ENCODE assay signal across 22 mouse cellular contexts in genomic region chr16:23264999-23265398, GRCm38 (mm10).
"Had no signal": no experiment of that assay in that cellular context is flagged by ENCODE, and none has a peak within 500 bp of the region (broad histone marks: within the 10 kb centered on the region; RNA-seq: fewer than 3 reads in every experiment).

No protein-coding gene starts in this region.

- H3K27ac ChIP-seq: kidney, postnatal 0 days; limb, embryonic 10.5 days; limb, embryonic 13.5 days; liver, embryonic 12.5 days; liver, embryonic 15.5 days; neural tube, embryonic 12.5 days; neural tube, embryonic 15.5 days had no signal

- H3K9me3 ChIP-seq: limb, embryonic 10.5 days; limb, embryonic 13.5 days; liver, embryonic 12.5 days; liver, embryonic 15.5 days; neural tube, embryonic 12.5 days; neural tube, embryonic 15.5 days had no signal

- H3K36me3 ChIP-seq: liver, embryonic 15.5 days had no signal

- H3K4me1 ChIP-seq: liver, embryonic 15.5 days had no signal

- ATAC-seq: liver, embryonic 12.5 days had no signal

- H3K4me3 ChIP-seq: layer of hippocampus, adult 2 months; limb, embryonic 10.5 days; limb, embryonic 13.5 days; liver, embryonic 12.5 days; liver, embryonic 15.5 days; neural tube, embryonic 12.5 days; neural tube, embryonic 15.5 days had no signal

- DNase-seq: kidney, adult 11 months; kidney, adult 9 months; layer of hippocampus, adult 9-11 months; liver; lung, adult 2 months; lung, postnatal 10 days; lung, postnatal 4 days; midbrain, embryonic 14.5 days; right cerebral cortex, adult 18-20 months; right cerebral cortex, postnatal 14 days; right cerebral cortex, postnatal 4 days; thymus, adult 18-20 months; thymus, postnatal 36 days had no signal

- H3K4me2 ChIP-seq: limb, embryonic 13.5 days; liver, embryonic 12.5 days; liver, embryonic 15.5 days; midbrain, embryonic 11.5 days; neural tube, embryonic 12.5 days; neural tube, embryonic 15.5 days had no signal

- H3K9ac ChIP-seq: limb, embryonic 13.5 days; liver, embryonic 12.5 days; liver, embryonic 15.5 days; neural tube, embryonic 12.5 days; neural tube, embryonic 15.5 days had no signal

- H3K27me3 ChIP-seq: limb, embryonic 13.5 days; neural tube, embryonic 12.5 days; neural tube, embryonic 15.5 days had no signal
